Mouse (Mus musculus): ENCODE measurements around the gene Akap2. TPM values are rescaled to one million over a fixed set of nuclear protein-coding genes. Genes with fewer than 3 reads are reported as not detected.

Akap2 gene
- polyA plus RNA-seq, 1 experiment from 2014 or later, result 17.7 TPM

DNA sequence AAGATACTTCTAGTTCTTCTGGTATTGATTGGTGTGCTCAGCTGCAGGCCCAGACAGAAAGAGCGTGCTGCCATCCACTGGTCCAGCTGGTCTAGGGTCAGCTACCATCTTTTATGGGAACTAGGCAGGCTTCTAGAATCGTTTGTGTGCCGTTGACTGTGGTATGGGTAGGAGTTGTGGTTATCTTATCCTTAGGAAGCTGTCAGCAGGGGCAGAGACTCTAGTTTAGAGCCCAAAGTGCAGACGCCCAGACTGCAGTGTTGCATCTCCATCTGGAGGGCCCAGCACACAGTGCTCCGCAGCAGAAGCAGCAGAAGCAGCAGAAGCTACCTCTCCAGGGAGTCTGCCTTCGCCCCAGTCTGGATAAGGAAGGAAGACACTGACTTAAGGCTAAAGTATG, 132.0 kb downstream of the Akap2 start:
- no peak for ATAC-seq (ENCODE audit: low FRiP score)
- Histone ChIP-seq H3K4me2 (no peak overlapping the region), H3K4me1 (replicated peaks) (peaks cover 43% of the 10 kb centered on the region), H3K27me3 (no peaks in the 10 kb centered on the region), H3K9ac (no peak overlapping the region), H3K36me3 (peaks cover 1% of the 10 kb centered on the region; the same call in 1 of the 2 replicates), H3K27ac (no peak overlapping the region), H3K9me3 (no peaks in the 10 kb centered on the region), H3K4me3 (no peak overlapping the region)
- WGBS, result 87% methylated on average over 6 of the region's 6 CpGs

GRCm38 (mm10) chr4:57851731-57852130, 134.3 kb downstream of the Akap2 start:
- H3K9ac ChIP-seq, result no peak overlapping the region
- no peak for ATAC-seq (ENCODE audit: low FRiP score)
- H3K9me3 ChIP-seq, result no peaks in the 10 kb centered on the region
- H3K36me3 ChIP-seq, result peaks cover 24% of the 10 kb centered on the region
- no peaks in the 10 kb centered on the region for H3K27me3 ChIP-seq
- no peak overlapping the region for H3K4me3 ChIP-seq
- H3K4me1 ChIP-seq (replicated peaks), result peaks cover 25% of the 10 kb centered on the region
- no peak overlapping the region for H3K27ac ChIP-seq
- no peak overlapping the region for H3K4me2 ChIP-seq
- 82% methylated on average over 1 of the region's 1 CpGs for WGBS

DNA sequence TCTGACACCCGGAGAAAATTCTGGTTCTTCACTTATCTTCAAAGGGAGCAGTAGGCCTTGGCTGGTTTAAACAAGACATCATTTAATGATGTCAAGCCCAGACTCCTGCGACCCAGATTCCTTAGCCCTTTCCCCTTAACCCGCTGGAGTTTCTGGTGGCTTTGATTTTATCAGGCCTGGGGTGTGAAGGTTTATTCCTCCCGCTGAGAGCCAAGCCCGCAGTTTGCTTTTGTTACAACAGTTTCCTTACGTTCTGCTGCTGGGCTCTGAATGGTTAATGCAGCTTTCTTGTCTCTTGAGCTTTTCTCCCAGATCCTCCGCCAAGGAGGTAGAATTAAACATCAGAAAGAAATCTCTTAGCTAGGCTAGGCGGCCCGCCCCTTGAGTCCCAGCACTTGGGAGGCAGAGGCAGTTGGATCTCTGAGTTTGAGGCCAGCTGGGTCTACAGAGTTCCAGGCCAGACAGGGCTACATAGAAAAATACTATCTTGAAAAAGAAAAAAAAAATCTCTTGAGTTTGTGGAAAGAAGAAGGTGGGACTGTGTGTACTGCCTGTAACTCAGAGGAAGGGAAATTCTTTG, 135.1 kb downstream of the Akap2 start:
- ATAC-seq (ENCODE audit: low FRiP score), result no peak
- H3K9ac ChIP-seq, result no peak overlapping the region
- no peaks in the 10 kb centered on the region for H3K27me3 ChIP-seq
- no peak overlapping the region for H3K27ac ChIP-seq
- 49% methylated on average over 9 of the region's 9 CpGs for WGBS
- H3K4me3 ChIP-seq, result no peak overlapping the region
- peaks cover 32% of the 10 kb centered on the region for H3K36me3 ChIP-seq
- peaks cover 17% of the 10 kb centered on the region for H3K4me1 ChIP-seq (replicated peaks)
- no peaks in the 10 kb centered on the region for H3K9me3 ChIP-seq
- H3K4me2 ChIP-seq, result no peak overlapping the region

GRCm38 (mm10) chr4:57854181-57854580, 136.7 kb downstream of the Akap2 start:
- no peak overlapping the region for H3K9ac ChIP-seq
- H3K4me2 ChIP-seq, result no peak overlapping the region
- H3K36me3 ChIP-seq, result peaks cover 38% of the 10 kb centered on the region
- H3K4me3 ChIP-seq, result no peak overlapping the region
- H3K27ac ChIP-seq, result no peak overlapping the region
- H3K4me1 ChIP-seq (replicated peaks), result peaks cover 11% of the 10 kb centered on the region
- H3K27me3 ChIP-seq, result no peaks in the 10 kb centered on the region
- H3K9me3 ChIP-seq, result no peaks in the 10 kb centered on the region
- no peak for ATAC-seq (ENCODE audit: low FRiP score)
- WGBS, result 86% methylated on average over 6 of the region's 6 CpGs

- H3K27ac ChIP-seq, result no peak overlapping the region
- 86% methylated on average over 18 of the region's 18 CpGs for WGBS
- no peaks in the 10 kb centered on the region for H3K27me3 ChIP-seq
- H3K4me1 ChIP-seq (replicated peaks), result peaks cover 11% of the 10 kb centered on the region
- ATAC-seq (ENCODE audit: low FRiP score), result no peak
- no peak overlapping the region for H3K4me3 ChIP-seq
- H3K4me2 ChIP-seq, result no peak overlapping the region
- peaks cover 38% of the 10 kb centered on the region for H3K36me3 ChIP-seq
- H3K9me3 ChIP-seq, result no peaks in the 10 kb centered on the region
- no peak overlapping the region for H3K9ac ChIP-seq
Measured at GRCm38 (mm10) chr4:57855281-57855941, 138.0 kb downstream of the Akap2 start.

DNA sequence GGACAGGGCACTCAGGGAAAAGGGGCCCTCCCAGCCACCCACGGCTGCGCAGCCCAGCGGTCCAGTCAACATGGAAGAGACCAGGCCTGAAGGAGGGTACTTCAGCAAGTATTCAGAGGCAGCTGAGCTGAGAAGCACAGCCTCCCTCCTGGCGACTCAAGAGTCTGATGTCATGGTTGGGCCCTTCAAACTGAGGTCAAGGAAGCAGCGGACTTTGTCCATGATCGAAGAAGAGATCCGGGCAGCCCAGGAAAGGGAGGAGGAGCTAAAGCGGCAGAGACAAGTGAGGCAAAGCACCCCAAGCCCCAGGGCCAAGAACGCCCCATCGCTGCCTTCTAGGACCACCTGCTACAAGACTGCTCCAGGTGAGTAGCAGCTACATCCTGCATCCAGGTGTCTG, 139.2 kb downstream of the Akap2 start:
- H3K9ac ChIP-seq, result no peak overlapping the region
- no peaks in the 10 kb centered on the region for H3K9me3 ChIP-seq
- no peak for ATAC-seq (ENCODE audit: low FRiP score)
- peaks cover 6% of the 10 kb centered on the region; the same call in 1 of the 2 replicates for H3K4me1 ChIP-seq (replicated peaks)
- no peaks in the 10 kb centered on the region for H3K27me3 ChIP-seq
- peaks cover 38% of the 10 kb centered on the region for H3K36me3 ChIP-seq
- H3K4me3 ChIP-seq, result no peak overlapping the region
- 95% methylated on average over 10 of the region's 10 CpGs for WGBS
- H3K4me2 ChIP-seq, result no peak overlapping the region
- no peak overlapping the region for H3K27ac ChIP-seq

- no peak overlapping the region for H3K27ac ChIP-seq
- no peak for ATAC-seq (ENCODE audit: low FRiP score)
- peaks cover 29% of the 10 kb centered on the region for H3K36me3 ChIP-seq
- no peak overlapping the region for H3K4me3 ChIP-seq
- no peak overlapping the region for H3K9ac ChIP-seq
- 94% methylated on average over 6 of the region's 6 CpGs for WGBS
- H3K4me2 ChIP-seq, result no peak overlapping the region
- H3K4me1 ChIP-seq (replicated peaks), result no peaks in the 10 kb centered on the region
- no peaks in the 10 kb centered on the region for H3K27me3 ChIP-seq
- no peaks in the 10 kb centered on the region for H3K9me3 ChIP-seq
Measured at GRCm38 (mm10) chr4:57860204-57860611, 142.8 kb downstream of the Akap2 start.

DNA sequence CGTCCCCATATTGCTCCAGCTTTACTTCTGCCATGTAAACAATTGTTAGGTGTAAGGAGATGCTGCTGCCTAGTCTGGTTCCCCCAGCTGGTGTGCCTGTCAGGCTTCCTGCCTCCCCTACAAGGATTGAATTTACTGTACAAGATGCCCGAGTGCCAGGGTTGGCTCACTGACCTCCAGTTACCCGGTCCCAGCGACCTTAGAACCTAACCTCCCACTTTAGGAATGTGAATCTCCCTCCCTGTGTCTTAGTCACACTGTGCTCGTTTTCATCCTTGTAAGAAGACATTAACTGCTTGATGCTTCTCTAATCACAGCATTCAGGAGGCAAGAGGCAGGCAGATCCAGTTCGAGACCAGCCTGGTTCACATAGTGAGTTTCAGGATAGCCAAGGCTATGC, 143.7 kb downstream of the Akap2 start:
- Histone ChIP-seq H3K36me3 (peaks cover 20% of the 10 kb centered on the region), H3K27me3 (no peaks in the 10 kb centered on the region), H3K4me3 (no peak overlapping the region), H3K27ac (no peak overlapping the region), H3K4me1 (replicated peaks) (peaks cover 7% of the 10 kb centered on the region), H3K4me2 (no peak overlapping the region), H3K9me3 (no peaks in the 10 kb centered on the region), H3K9ac (no peak overlapping the region)
- WGBS, result 82% methylated on average over 6 of the region's 6 CpGs
- ATAC-seq (ENCODE audit: low FRiP score), result no peak

- Histone ChIP-seq H3K4me3 (no peak overlapping the region), H3K4me1 (replicated peaks) (peaks cover 10% of the 10 kb centered on the region), H3K27ac (no peak overlapping the region; the same call in 1 of the 2 replicates), H3K9me3 (no peaks in the 10 kb centered on the region), H3K4me2 (no peak overlapping the region), H3K27me3 (no peaks in the 10 kb centered on the region), H3K36me3 (peaks cover 13% of the 10 kb centered on the region), H3K9ac (no peak overlapping the region)
- WGBS, result 87% methylated on average over 8 of the region's 8 CpGs
- ATAC-seq (ENCODE audit: low FRiP score), result no peak
Measured at GRCm38 (mm10) chr4:57861856-57862255, 144.4 kb downstream of the Akap2 start.

GRCm38 (mm10) chr4:57862269-57862986, 145.0 kb downstream of the Akap2 start:
- 81% methylated on average over 9 of the region's 9 CpGs for WGBS
- H3K9ac ChIP-seq, result no peak overlapping the region

DNA sequence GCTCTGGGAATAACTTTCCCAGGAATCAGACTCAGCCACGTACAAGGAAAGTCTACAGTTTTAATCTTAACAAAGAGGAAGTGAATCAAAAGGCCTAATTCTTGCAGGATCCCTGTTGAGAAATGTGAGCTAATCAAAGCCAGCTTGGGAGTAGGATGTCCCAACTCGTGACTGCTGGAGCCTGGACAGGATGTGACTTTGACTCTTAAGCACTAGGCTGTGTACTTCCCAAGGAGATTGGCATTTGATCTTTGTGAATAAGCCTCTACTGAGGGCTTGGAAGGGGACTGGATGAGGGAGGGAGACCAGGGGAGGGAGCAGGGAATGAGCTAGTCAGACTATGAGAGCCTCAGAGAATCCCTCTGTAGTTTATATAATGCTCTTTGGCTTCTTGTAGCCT, 148.6 kb downstream of the Akap2 start:
- Histone ChIP-seq H3K27me3 (no peaks in the 10 kb centered on the region), H3K27ac (peak overlapping the region; percentile 20; the same call in 1 of the 2 replicates), H3K9me3 (no peaks in the 10 kb centered on the region), H3K9ac (no peak overlapping the region), H3K36me3 (no peaks in the 10 kb centered on the region), H3K4me3 (no peak overlapping the region), H3K4me1 (replicated peaks) (peaks cover 16% of the 10 kb centered on the region), H3K4me2 (no peak overlapping the region)
- ATAC-seq (ENCODE audit: low FRiP score), result no peak
- 38% methylated on average over 2 of the region's 2 CpGs for WGBS

More at GRCm38 (mm10) chr4:57862269-57862986, 145.0 kb downstream of the Akap2 start:
- ATAC-seq (ENCODE audit: low FRiP score), result no peak
- peaks cover 7% of the 10 kb centered on the region for H3K36me3 ChIP-seq
- H3K9me3 ChIP-seq, result no peaks in the 10 kb centered on the region
- no peak overlapping the region for H3K4me3 ChIP-seq
- H3K4me2 ChIP-seq, result no peak overlapping the region
- H3K4me1 ChIP-seq (replicated peaks), result peaks cover 14% of the 10 kb centered on the region
- H3K27ac ChIP-seq, result no peak overlapping the region; the same call in 1 of the 2 replicates
- H3K27me3 ChIP-seq, result no peaks in the 10 kb centered on the region

- 59% methylated on average over 9 of the region's 9 CpGs for WGBS
- no peaks in the 10 kb centered on the region for H3K36me3 ChIP-seq
- H3K27ac ChIP-seq, result peak overlapping the region; percentile 55; the same call in 1 of the 2 replicates
- no peak for ATAC-seq (ENCODE audit: low FRiP score)
- no peak overlapping the region for H3K4me3 ChIP-seq
- no peaks in the 10 kb centered on the region for H3K27me3 ChIP-seq
- H3K4me1 ChIP-seq (replicated peaks), result peaks cover 16% of the 10 kb centered on the region
- H3K4me2 ChIP-seq, result peak overlapping the region; percentile 30; the same call in 1 of the 2 replicates
- H3K9me3 ChIP-seq, result no peaks in the 10 kb centered on the region
- no peak overlapping the region for H3K9ac ChIP-seq
Measured at GRCm38 (mm10) chr4:57866990-57867389, 149.5 kb downstream of the Akap2 start.

Measured in hindbrain, embryonic 13.5 days (tissue).